Mouse (Mus musculus): ENCODE data around the gene Akap7.

- no peak for TF ChIP-seq GATA1 (IDR thresholded peaks at IDR 0.05; ENCODE audit: low read length)
- TF ChIP-seq TAL1 (IDR thresholded peaks at IDR 0.05; ENCODE audit: low read length), result no peak
These were observed 54.7 kb downstream of the Akap7 start for GRCm38 (mm10) chr10:25253006-25253405.

Data from erythroblast, embryonic 14.5 days (primary cell).